Comparison of ENCODE assay signal across 9 mouse cellular contexts in the genomic region with DNA sequence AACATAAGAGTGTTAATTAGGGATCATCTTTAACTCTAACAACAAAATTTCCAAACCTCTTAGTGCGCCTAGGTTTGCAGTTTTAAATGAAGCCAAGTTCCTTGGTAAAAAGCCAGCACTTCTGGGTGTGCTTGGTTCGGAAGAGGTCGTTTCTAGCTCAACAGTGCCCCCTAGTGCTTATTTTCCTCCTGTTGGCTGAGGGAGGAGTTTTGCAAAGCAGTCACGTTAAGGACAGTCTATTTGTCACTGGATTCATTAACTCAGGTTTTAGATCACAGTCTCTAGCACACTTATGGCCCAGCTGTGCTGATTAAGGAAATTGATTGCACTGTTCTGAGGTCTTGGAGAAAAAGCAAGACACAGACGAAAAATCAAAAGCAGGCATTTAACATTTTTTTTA. TPM values are rescaled to one million over a fixed set of nuclear protein-coding genes. Genes with fewer than 3 reads are reported as not detected.
DNase-seq lines count a peak whose midpoint lies in the region; ATAC-seq and TF ChIP-seq lines count a peak whose summit lies in the region.
"Had no signal": no experiment of that assay in that cellular context is flagged by ENCODE, and none has a peak within 500 bp of the region (broad histone marks: within the 10 kb centered on the region; RNA-seq: fewer than 3 reads in every experiment).

No protein-coding gene starts in this region.

- no peak overlapping the region for H3K4me2 ChIP-seq in limb, embryonic 11.5 days (ENCODE audit: low read depth, severe bottlenecking)
- H3K4me2 ChIP-seq in midbrain, postnatal 0 days (ENCODE audit: low read depth, low read length, poor library complexity, severe bottlenecking) = no peak overlapping the region
- H3K4me2 ChIP-seq: heart, embryonic 13.5 days had no signal

- 6% methylated on average over 5 of the region's 5 CpGs for WGBS in kidney, adult 2 months
- WGBS in limb, embryonic 11.5 days = 5% methylated on average over 5 of the region's 5 CpGs
- 7% methylated on average over 5 of the region's 5 CpGs for WGBS in midbrain, postnatal 0 days

- ATAC-seq in limb, embryonic 11.5 days (ENCODE audit: insufficient number of reproducible peaks, low FRiP score, low TSS enrichment, low read depth) = peak; percentile 41; the same call in 1 of the 2 replicates
- 0 out of 2 replicates have a peak, but pooled peaks have one; percentile 41 for ATAC-seq in midbrain, postnatal 0 days (ENCODE audit: low FRiP score)

- peak; percentile 88 for TF ChIP-seq CTCF in kidney, adult 2 months (conservative IDR thresholded peaks at IDR 0.05; ENCODE audit: insufficient read depth, insufficient read length, low read depth, low read length)
- TF ChIP-seq CTCF in midbrain, postnatal 0 days (IDR thresholded peaks at IDR 0.05) = peak; percentile 88

- no peak overlapping the region for H3K9ac ChIP-seq in limb, embryonic 11.5 days (ENCODE audit: low read length)
- no peak overlapping the region for H3K9ac ChIP-seq in midbrain, postnatal 0 days (replicated peaks; ENCODE audit: low read length, poor library complexity, severe bottlenecking)
- H3K9ac ChIP-seq: heart, embryonic 13.5 days had no signal

- no peaks in the 10 kb centered on the region for H3K36me3 ChIP-seq in kidney, adult 2 months (ENCODE audit: control insufficient read depth, insufficient read depth, low read length)
- H3K36me3 ChIP-seq in limb, embryonic 11.5 days (ENCODE audit: control insufficient read depth, insufficient read depth, low read length) = no peaks in the 10 kb centered on the region
- H3K36me3 ChIP-seq in midbrain, postnatal 0 days (ENCODE audit: insufficient read depth, low read length) = no peaks in the 10 kb centered on the region

- peaks cover 6% of the 10 kb centered on the region; the same call in 1 of the 2 replicates for H3K4me1 ChIP-seq in kidney, adult 2 months (ENCODE audit: control insufficient read depth, insufficient read depth, low read length)
- H3K4me1 ChIP-seq in limb, embryonic 11.5 days (ENCODE audit: control insufficient read depth, insufficient read depth, low read length) = peaks cover 3% of the 10 kb centered on the region
- H3K4me1 ChIP-seq in midbrain, postnatal 0 days (ENCODE audit: insufficient read depth, low read length) = no peaks in the 10 kb centered on the region

- no peak overlapping the region for H3K4me3 ChIP-seq in kidney, adult 2 months (ENCODE audit: insufficient read depth, low read depth, low read length)
- H3K4me3 ChIP-seq in limb, embryonic 11.5 days (ENCODE audit: low read depth, low read length) = no peak overlapping the region
- H3K4me3 ChIP-seq in midbrain, postnatal 0 days (ENCODE audit: low read depth, low read length) = no peak overlapping the region
- H3K4me3 ChIP-seq: heart, embryonic 13.5 days had no signal

- DNase-seq in CD4-positive, CD25-positive, alpha-beta regulatory T cell, adult 2 months (ENCODE audit: low read depth, low spot score) = peak; percentile 92
- DNase-seq in adrenal gland, adult 2 months = peak; percentile 87
- DNase-seq in embryo, embryonic 10.5 days (ENCODE audit: low spot score) = peak; percentile 93
- DNase-seq in gastrocnemius, postnatal 25 days = peak; percentile 72
- DNase-seq in kidney, adult 2 months = peak; percentile 94
- DNase-seq in limb, embryonic 11.5 days (ENCODE audit: low spot score) = peak; percentile 90
- DNase-seq in midbrain, postnatal 0 days (ENCODE audit: low spot score) = peak; percentile 93
- peak; percentile 83 for DNase-seq in telencephalon, adult 2 months (ENCODE audit: low read depth, low spot score)

- no peaks in the 10 kb centered on the region for H3K27me3 ChIP-seq in kidney, adult 2 months (replicated peaks; ENCODE audit: control insufficient read depth, insufficient read depth, low read length)
- no peaks in the 10 kb centered on the region for H3K27me3 ChIP-seq in limb, embryonic 11.5 days (ENCODE audit: control insufficient read depth, insufficient read depth, low read length)
- no peaks in the 10 kb centered on the region for H3K27me3 ChIP-seq in midbrain, postnatal 0 days (ENCODE audit: insufficient read depth, low read length)
- H3K27me3 ChIP-seq: heart, embryonic 13.5 days had no signal

- TF ChIP-seq POLR2A in kidney, adult 2 months (IDR thresholded peaks at IDR 0.05; ENCODE audit: low read depth, low read length) = no peak

- peaks cover 5% of the 10 kb centered on the region; the same call in 1 of the 2 replicates for H3K9me3 ChIP-seq in limb, embryonic 11.5 days (ENCODE audit: control insufficient read depth, low read length)
- H3K9me3 ChIP-seq in midbrain, postnatal 0 days (ENCODE audit: low read length) = no peaks in the 10 kb centered on the region

- no peak overlapping the region for H3K27ac ChIP-seq in kidney, adult 2 months (ENCODE audit: insufficient read depth, low read depth, low read length)
- H3K27ac ChIP-seq in limb, embryonic 11.5 days (replicated peaks; ENCODE audit: low read depth, low read length) = peak overlapping the region; percentile 43; the same call in 1 of the 2 replicates
- H3K27ac ChIP-seq in midbrain, postnatal 0 days (ENCODE audit: low read depth, low read length) = no peak overlapping the region

RNA-seq across cellular contexts. Expression of gene Prickle1, which starts 19.8 kb away (rescaled TPM):
- 10 to 100 TPM; 15.7 to 19.4 TPM for total RNA-seq in adrenal gland, adult 2 months (2021)
- polyA plus RNA-seq in adrenal gland, adult 2 months (2012; rRNA removed) = 6.0 and 8.6 TPM in 2 replicates
- total RNA-seq in gastrocnemius, postnatal 25 days (2021) = 1 to 10 TPM; 4.1 to 4.3 TPM
- 5.9 and 6.1 TPM in 2 replicates for polyA plus RNA-seq in kidney, adult 2 months (2012; rRNA removed)
- 30.0 and 32.6 TPM in 2 replicates for polyA plus RNA-seq in limb, embryonic 11.5 days (2014; fragmentation: Nextera tagmentation; extraction: Ambion mirVana)
- 14.6 and 16.3 TPM in 2 replicates for total RNA-seq in midbrain, postnatal 0 days (2014; rRNA removed)
- polyA plus RNA-seq in midbrain, postnatal 0 days (2015; fragmentation: Nextera tagmentation; extraction: Ambion mirVana) = 13.7 and 14.5 TPM in 2 replicates
